Mouse (Mus musculus): ENCODE results near the gene Jmjd1c. TPM values are rescaled to one million over a fixed set of nuclear protein-coding genes. Genes with fewer than 3 reads are reported as not detected.

Gene Jmjd1c
- polyA plus RNA-seq, 1 experiment: 6.2 TPM

GRCm38 (mm10) chr10:67187952-67188351 lies 92.0 kb downstream of the Jmjd1c start:
- H3K79me2 ChIP-seq (ENCODE audit: control insufficient read depth, insufficient read depth): peaks cover 96% of the 10 kb centered on the region
- TF ChIP-seq CEBPB (IDR thresholded peaks at IDR 0.05; ENCODE audit: low read depth): no peak
- TF ChIP-seq CTCF (IDR thresholded peaks at IDR 0.05; ENCODE audit: control insufficient read depth, insufficient read depth, insufficient read length): no peak
- TF ChIP-seq FOSL1 (IDR thresholded peaks at IDR 0.05; ENCODE audit: insufficient read depth, low read length, poor library complexity, severe bottlenecking): no peak
- TF ChIP-seq MYOG (IDR thresholded peaks at IDR 0.05; ENCODE audit: control insufficient read depth, extremely low read depth, insufficient read length): no peak
- TF ChIP-seq MAX (IDR thresholded peaks at IDR 0.05): no peak
- no peak for TF ChIP-seq USF1 (IDR thresholded peaks at IDR 0.05; ENCODE audit: low read depth)
- TF ChIP-seq MYOD1 (IDR thresholded peaks at IDR 0.05; ENCODE audit: control insufficient read depth, insufficient read length, low read depth): no peak
- peak overlapping the region; percentile 51 for H3K4me3 ChIP-seq (ENCODE audit: insufficient read depth, poor library complexity, severe bottlenecking)
- no peak overlapping the region for H3ac ChIP-seq (ENCODE audit: control insufficient read depth, insufficient read length, low read depth)
- no peaks in the 10 kb centered on the region for H3K27me3 ChIP-seq (ENCODE audit: control insufficient read depth, insufficient read depth, insufficient read length)
- peaks cover 77% of the 10 kb centered on the region for H3K79me3 ChIP-seq (ENCODE audit: low read depth)
- H3K36me3 ChIP-seq (ENCODE audit: control insufficient read depth, insufficient read depth): peaks cover 30% of the 10 kb centered on the region

- H3ac ChIP-seq (ENCODE audit: control insufficient read depth, insufficient read length, low read depth): peak overlapping the region; percentile 63
- no peaks in the 10 kb centered on the region for H3K27me3 ChIP-seq (ENCODE audit: control insufficient read depth, insufficient read depth, insufficient read length)
- no peak overlapping the region for H3K4me3 ChIP-seq (ENCODE audit: insufficient read depth, poor library complexity, severe bottlenecking)
- H3K36me3 ChIP-seq (ENCODE audit: control insufficient read depth, insufficient read depth): peaks cover 39% of the 10 kb centered on the region
- peaks cover 84% of the 10 kb centered on the region for H3K79me3 ChIP-seq (ENCODE audit: low read depth)
- TF ChIP-seq MAX (IDR thresholded peaks at IDR 0.05) (no peak), MYOG (IDR thresholded peaks at IDR 0.05; ENCODE audit: control insufficient read depth, extremely low read depth, insufficient read length) (no peak), CEBPB (IDR thresholded peaks at IDR 0.05; ENCODE audit: low read depth) (no peak), CTCF (IDR thresholded peaks at IDR 0.05; ENCODE audit: control insufficient read depth, insufficient read depth, insufficient read length) (no peak), USF1 (IDR thresholded peaks at IDR 0.05; ENCODE audit: low read depth) (no peak), MYOD1 (IDR thresholded peaks at IDR 0.05; ENCODE audit: control insufficient read depth, insufficient read length, low read depth) (no peak), FOSL1 (IDR thresholded peaks at IDR 0.05; ENCODE audit: insufficient read depth, low read length, poor library complexity, severe bottlenecking) (no peak)
- H3K79me2 ChIP-seq (ENCODE audit: control insufficient read depth, insufficient read depth): peaks cover 96% of the 10 kb centered on the region
These were observed 93.1 kb downstream of the Jmjd1c start for GRCm38 (mm10) chr10:67189057-67189456.

GRCm38 (mm10) chr10:67190261-67190660 lies 94.3 kb downstream of the Jmjd1c start:
- TF ChIP-seq MYOG (IDR thresholded peaks at IDR 0.05; ENCODE audit: control insufficient read depth, extremely low read depth, insufficient read length) (no peak), CTCF (IDR thresholded peaks at IDR 0.05; ENCODE audit: control insufficient read depth, insufficient read depth, insufficient read length) (no peak)
- H3K79me2 ChIP-seq (ENCODE audit: control insufficient read depth, insufficient read depth): peaks cover 98% of the 10 kb centered on the region
- no peaks in the 10 kb centered on the region for H3K27me3 ChIP-seq (ENCODE audit: control insufficient read depth, insufficient read depth, insufficient read length)
- no peak overlapping the region for H3ac ChIP-seq (ENCODE audit: control insufficient read depth, insufficient read length, low read depth)
- peaks cover 47% of the 10 kb centered on the region for H3K36me3 ChIP-seq (ENCODE audit: control insufficient read depth, insufficient read depth)
- H3K4me3 ChIP-seq (ENCODE audit: insufficient read depth, poor library complexity, severe bottlenecking): no peak overlapping the region
- peaks cover 92% of the 10 kb centered on the region for H3K79me3 ChIP-seq (ENCODE audit: low read depth)

- Histone ChIP-seq H3ac (ENCODE audit: control insufficient read depth, insufficient read length, low read depth) (no peak overlapping the region), H3K4me3 (ENCODE audit: insufficient read depth, poor library complexity, severe bottlenecking) (no peak overlapping the region), H3K79me2 (ENCODE audit: control insufficient read depth, insufficient read depth) (peaks cover 100% of the 10 kb centered on the region), H3K79me3 (ENCODE audit: low read depth) (peaks cover 98% of the 10 kb centered on the region), H3K27me3 (ENCODE audit: control insufficient read depth, insufficient read depth, insufficient read length) (no peaks in the 10 kb centered on the region), H3K36me3 (ENCODE audit: control insufficient read depth, insufficient read depth) (peaks cover 63% of the 10 kb centered on the region)
- TF ChIP-seq MAX (IDR thresholded peaks at IDR 0.05): no peak
- TF ChIP-seq CTCF (IDR thresholded peaks at IDR 0.05; ENCODE audit: control insufficient read depth, insufficient read depth, insufficient read length): no peak
- TF ChIP-seq USF1 (IDR thresholded peaks at IDR 0.05; ENCODE audit: low read depth): no peak
- no peak for TF ChIP-seq CEBPB (IDR thresholded peaks at IDR 0.05; ENCODE audit: low read depth)
- TF ChIP-seq FOSL1 (IDR thresholded peaks at IDR 0.05; ENCODE audit: insufficient read depth, low read length, poor library complexity, severe bottlenecking): no peak
- no peak for TF ChIP-seq MYOG (IDR thresholded peaks at IDR 0.05; ENCODE audit: control insufficient read depth, extremely low read depth, insufficient read length)
- TF ChIP-seq MYOD1 (IDR thresholded peaks at IDR 0.05; ENCODE audit: control insufficient read depth, insufficient read length, low read depth): no peak
These were observed 96.4 kb downstream of the Jmjd1c start for GRCm38 (mm10) chr10:67192366-67192765.

- peaks cover 63% of the 10 kb centered on the region for H3K36me3 ChIP-seq (ENCODE audit: control insufficient read depth, insufficient read depth)
- H3ac ChIP-seq (ENCODE audit: control insufficient read depth, insufficient read length, low read depth): no peak overlapping the region
- H3K4me3 ChIP-seq (ENCODE audit: insufficient read depth, poor library complexity, severe bottlenecking): no peak overlapping the region
- peaks cover 98% of the 10 kb centered on the region for H3K79me3 ChIP-seq (ENCODE audit: low read depth)
- TF ChIP-seq USF1 (IDR thresholded peaks at IDR 0.05; ENCODE audit: low read depth): no peak
- no peak for TF ChIP-seq FOSL1 (IDR thresholded peaks at IDR 0.05; ENCODE audit: insufficient read depth, low read length, poor library complexity, severe bottlenecking)
- no peak for TF ChIP-seq MYOD1 (IDR thresholded peaks at IDR 0.05; ENCODE audit: control insufficient read depth, insufficient read length, low read depth)
- TF ChIP-seq MYOG (IDR thresholded peaks at IDR 0.05; ENCODE audit: control insufficient read depth, extremely low read depth, insufficient read length): no peak
- TF ChIP-seq CEBPB (IDR thresholded peaks at IDR 0.05; ENCODE audit: low read depth): no peak
- no peak for TF ChIP-seq MAX (IDR thresholded peaks at IDR 0.05)
- TF ChIP-seq CTCF (IDR thresholded peaks at IDR 0.05; ENCODE audit: control insufficient read depth, insufficient read depth, insufficient read length): no peak
- peaks cover 100% of the 10 kb centered on the region for H3K79me2 ChIP-seq (ENCODE audit: control insufficient read depth, insufficient read depth)
- no peaks in the 10 kb centered on the region for H3K27me3 ChIP-seq (ENCODE audit: control insufficient read depth, insufficient read depth, insufficient read length)
These were observed 97.2 kb downstream of the Jmjd1c start for GRCm38 (mm10) chr10:67193003-67193652.

GRCm38 (mm10) chr10:67194046-67194445 lies 98.1 kb downstream of the Jmjd1c start:
- peaks cover 100% of the 10 kb centered on the region for H3K79me2 ChIP-seq (ENCODE audit: control insufficient read depth, insufficient read depth)
- H3K36me3 ChIP-seq (ENCODE audit: control insufficient read depth, insufficient read depth): peaks cover 66% of the 10 kb centered on the region
- H3K79me3 ChIP-seq (ENCODE audit: low read depth): peaks cover 96% of the 10 kb centered on the region
- TF ChIP-seq FOSL1 (IDR thresholded peaks at IDR 0.05; ENCODE audit: insufficient read depth, low read length, poor library complexity, severe bottlenecking) (no peak), USF1 (IDR thresholded peaks at IDR 0.05; ENCODE audit: low read depth) (no peak), MAX (IDR thresholded peaks at IDR 0.05) (no peak)
- H3K27me3 ChIP-seq (ENCODE audit: control insufficient read depth, insufficient read depth, insufficient read length): no peaks in the 10 kb centered on the region
- H3K4me3 ChIP-seq (ENCODE audit: insufficient read depth, poor library complexity, severe bottlenecking): no peak overlapping the region
- H3ac ChIP-seq (ENCODE audit: control insufficient read depth, insufficient read length, low read depth): no peak overlapping the region
